Mouse (Mus musculus): ENCODE results near the gene Mmp15.

GRCm38 (mm10) chr8:95409518-95409917 is 57.5 kb downstream of the Mmp15 start:
- TF ChIP-seq TCF3 (IDR thresholded peaks at IDR 0.05; ENCODE audit: insufficient read length, low read depth), result no peak
- TF ChIP-seq POLR2AphosphoS2 (IDR thresholded peaks at IDR 0.05; ENCODE audit: insufficient read length, low read depth), result no peak
